Mouse (Mus musculus): Measurements from ENCODE around the gene 2610042L04Rik.
"Not testable (repeated sequence)": the region's sequence is repeated elsewhere in the genome, so short reads cannot be mapped to it uniquely, and the experiment has no call there.

Gene 2610042L04Rik

DNA sequence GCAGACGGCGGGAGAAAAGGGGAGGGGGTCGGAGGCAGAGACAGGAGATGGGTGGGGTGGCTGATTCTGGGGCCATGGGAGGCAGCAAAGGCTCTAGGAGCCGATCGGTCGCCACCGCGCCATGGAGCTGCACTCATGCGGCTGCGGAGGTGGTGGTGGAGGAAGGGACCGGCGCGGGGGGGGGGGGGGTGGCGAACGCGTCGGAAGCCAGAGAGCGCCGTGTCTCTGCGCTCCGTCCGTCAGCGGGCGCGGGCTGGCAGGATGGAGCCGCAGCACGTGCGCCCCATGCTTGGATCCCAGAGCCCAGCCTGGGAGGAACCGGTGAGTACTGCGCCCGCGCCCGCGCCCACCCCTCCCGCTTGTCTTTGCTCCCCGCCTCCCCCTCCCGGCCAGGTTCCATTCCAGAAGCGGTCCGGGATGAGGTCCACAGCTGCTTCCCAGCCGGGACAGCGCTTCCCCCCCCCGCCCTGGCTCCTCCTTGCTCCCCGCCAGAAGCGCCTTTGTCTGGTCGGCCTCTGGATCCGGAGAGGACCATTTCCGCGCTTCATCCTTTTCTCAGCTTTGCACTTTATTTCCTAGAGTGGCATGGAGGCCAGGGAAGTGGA lies at the start of gene 2610042L04Rik:
Gene 2610042L04Rik, plus strand, starts transcription at position 288 of the 605 bp plus-strand sequence.
- in situ Hi-C loops (cut with MboI, MseI), result loop anchor here (5.0 to 25.0 kb wide), 3 partner anchors 922 to 1778 kb away; partner anchors contain the start of genes Gm10409 and Gm2956

DNA sequence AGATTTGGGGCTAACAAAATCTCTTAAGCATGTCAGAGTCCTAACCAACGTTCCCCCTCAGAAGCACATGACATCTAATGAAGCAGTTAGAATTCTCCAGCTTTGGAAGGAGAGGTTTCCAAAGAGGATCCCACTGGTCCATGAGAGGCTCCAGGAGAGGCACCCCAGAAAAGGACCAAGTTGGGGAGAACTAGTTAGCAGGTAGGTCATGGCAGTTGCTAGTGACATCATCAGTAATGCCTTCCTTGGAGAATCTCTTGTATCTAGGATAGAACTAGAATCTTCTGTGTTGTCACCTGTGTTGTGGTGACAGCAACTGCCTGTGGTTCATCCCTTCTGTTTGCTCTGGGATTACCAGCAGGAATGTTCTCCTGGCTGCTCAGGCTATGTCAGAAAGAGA lies 17.6 kb upstream of the 2610042L04Rik start, which contains the start of gene Gm3149:
Gene Gm3149, plus strand, starts transcription at position 301 of the 400 bp plus-strand sequence.
- in situ Hi-C loops (cut with MboI, MseI), result not testable (repeated sequence)

DNA sequence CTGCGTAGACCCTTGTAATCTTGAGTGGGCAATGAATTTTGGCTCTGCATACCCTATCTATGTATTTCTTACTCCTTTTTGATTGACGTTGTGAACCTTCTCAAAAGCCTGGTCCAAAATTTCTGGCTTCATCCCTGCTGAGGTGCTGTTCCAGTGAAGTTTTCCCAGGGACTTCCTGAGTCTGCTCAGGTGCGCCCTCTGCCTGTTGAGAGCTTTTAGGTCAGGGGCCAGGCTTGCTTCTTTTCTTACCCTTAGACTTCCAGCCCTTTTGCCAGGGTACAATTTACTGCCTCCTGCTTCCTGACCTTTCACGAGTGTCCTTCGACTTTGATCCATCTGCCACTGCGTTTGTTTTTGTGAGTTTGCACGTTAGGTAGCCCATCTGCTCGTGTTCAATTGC lies 943 bp downstream of the 2610042L04Rik start:
- in situ Hi-C loops (cut with MboI, MseI), result loop anchor here (25.0 kb wide), 2 partner anchors 923 to 998 kb away; partner anchors contain the start of genes Gm10409 and Gm2956

DNA sequence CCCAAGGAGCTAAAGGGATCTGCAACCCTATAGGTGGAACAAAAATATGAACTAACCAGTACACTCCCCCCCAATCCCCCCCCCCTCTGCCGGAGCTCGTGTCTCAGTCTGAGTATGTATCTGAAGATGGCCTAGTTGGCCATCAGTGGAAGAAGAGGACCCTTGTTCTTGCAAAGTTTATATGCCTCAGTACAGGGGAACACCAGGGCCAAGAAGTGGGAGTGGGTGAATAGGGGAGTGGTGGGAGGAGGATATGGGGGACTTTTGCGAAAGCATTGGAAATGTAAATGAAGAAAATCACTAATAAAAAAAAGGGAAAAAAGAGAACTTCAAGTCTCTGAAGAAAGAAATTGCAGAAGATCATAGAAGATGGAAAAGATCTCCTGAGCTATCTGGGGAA lies 34.4 kb downstream of the 2610042L04Rik start:
- in situ Hi-C loops (cut with MboI, MseI), result not testable (repeated sequence)

GRCm38 (mm10) chr14:4369691-4370090 lies 35.1 kb downstream of the 2610042L04Rik start:
- in situ Hi-C loops (cut with MboI, MseI), result not testable (repeated sequence)

DNA sequence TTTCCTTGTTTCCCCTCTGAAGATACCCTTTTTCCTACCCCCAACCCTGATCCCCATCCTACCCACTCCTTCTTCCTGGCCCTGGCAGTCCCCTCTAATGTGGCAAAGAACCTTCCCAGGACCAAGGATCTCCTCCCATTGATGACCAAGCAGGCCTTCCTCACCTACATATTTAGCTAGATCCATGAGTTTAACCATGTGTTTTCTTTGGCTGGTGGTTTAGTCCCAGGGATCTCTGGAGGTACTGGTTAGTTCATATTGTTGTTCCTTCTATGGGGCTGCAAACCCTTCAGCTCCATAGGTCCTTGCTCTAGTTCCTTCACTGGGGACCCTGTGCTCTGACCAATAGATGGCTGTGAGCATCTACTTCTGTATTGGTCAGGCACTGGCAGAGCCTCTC lies 43.3 kb downstream of the 2610042L04Rik start:
- in situ Hi-C loops (cut with MboI, MseI), result not testable (repeated sequence)

DNA sequence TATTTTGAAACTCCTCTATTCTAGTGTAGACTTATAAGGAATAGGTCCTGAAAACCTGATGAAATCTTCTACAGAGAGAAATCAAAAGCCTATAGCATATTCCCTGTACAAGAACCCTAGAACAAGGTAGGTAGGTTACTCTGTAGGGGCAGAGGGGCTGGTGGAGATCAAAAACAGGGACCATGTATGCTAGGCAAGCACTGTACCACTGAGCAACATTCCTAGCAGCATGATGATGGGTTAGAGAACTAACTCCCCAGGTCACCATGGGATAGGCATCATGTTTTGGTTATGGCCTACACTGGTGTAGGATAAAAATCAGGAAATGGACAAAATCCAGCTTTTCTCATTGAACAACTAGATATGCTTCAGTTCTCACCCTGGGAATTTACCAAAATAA lies 51.0 kb downstream of the 2610042L04Rik start:
- in situ Hi-C loops (cut with MboI, MseI), result loop anchor here (10.0 kb wide), 1 partner anchor 429 kb away; no protein-coding TSS in a partner anchor

GRCm38 (mm10) chr14:4392841-4393530 lies 58.4 kb downstream of the 2610042L04Rik start:
- in situ Hi-C loops (cut with MboI, MseI), result loop anchor here (10.0 kb wide), 1 partner anchor 442 kb away; the partner anchor contains the start of gene Gm3269

- in situ Hi-C loops (cut with MboI, MseI), result loop anchor here (10.0 kb wide), 1 partner anchor 438 kb away; the partner anchor contains the start of gene Gm3269
Observed at GRCm38 (mm10) chr14:4397226-4397625, 62.7 kb downstream of the 2610042L04Rik start, which contains the start of gene Gm3159. Gene Gm3159 (plus strand): TSS chr14:4397526.

DNA sequence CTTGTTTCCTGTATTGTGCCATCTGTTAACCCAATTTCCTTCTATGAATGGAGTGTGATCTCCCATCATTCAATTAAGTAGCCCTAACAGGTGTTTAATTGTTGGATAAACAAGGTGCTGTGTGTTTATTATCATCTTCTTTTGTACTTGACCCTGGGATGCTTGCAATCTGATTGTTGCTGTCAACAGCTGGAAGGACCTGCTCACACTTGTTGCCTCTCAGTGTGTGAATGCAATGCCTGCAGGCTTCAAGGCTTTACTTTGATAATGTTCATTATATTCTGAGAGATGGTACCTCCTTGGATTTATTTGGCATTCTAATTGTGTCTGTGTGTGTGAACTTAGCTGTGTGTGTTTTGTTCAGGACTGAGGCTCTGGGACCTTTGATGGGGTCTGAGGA lies 64.1 kb downstream of the 2610042L04Rik start:
- in situ Hi-C loops (cut with MboI, MseI), result loop anchor here (10.0 kb wide), 1 partner anchor 436 kb away; the partner anchor contains the start of gene Gm3269

- in situ Hi-C loops (cut with MboI, MseI), result loop anchor here (25.0 kb wide), 1 partner anchor 1887 kb away; the partner anchor contains the start of gene Gm3411
Observed at GRCm38 (mm10) chr14:4400115-4400789, 65.7 kb downstream of the 2610042L04Rik start.

DNA sequence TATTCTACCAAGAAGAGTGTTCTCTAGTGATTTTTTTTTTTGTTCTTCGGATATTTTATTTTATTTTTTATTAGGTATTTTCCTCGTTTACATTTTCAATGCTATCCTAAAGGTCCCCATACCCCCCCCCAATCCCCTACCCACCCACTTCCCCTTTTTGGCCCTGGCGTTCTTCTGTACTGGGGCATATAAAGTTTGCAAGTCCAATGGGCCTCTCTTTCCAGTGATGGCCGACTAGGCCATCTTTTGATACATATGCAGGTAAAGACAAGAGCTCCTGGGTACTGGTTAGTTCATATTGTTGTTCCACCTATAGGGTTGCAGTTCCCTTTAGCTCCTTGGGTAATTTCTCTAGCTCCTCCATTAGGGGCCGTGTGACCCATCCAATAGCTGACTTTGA lies 66.7 kb downstream of the 2610042L04Rik start:
- in situ Hi-C loops (cut with MboI, MseI), result loop anchor here (25.0 kb wide), 1 partner anchor 1886 kb away; the partner anchor contains the start of gene Gm3411

GRCm38 (mm10) chr14:4403840-4404239 lies 69.3 kb downstream of the 2610042L04Rik start:
- in situ Hi-C loops (cut with MboI, MseI), result loop anchor here (25.0 kb wide), 1 partner anchor 1883 kb away; the partner anchor contains the start of gene Gm3411

All from T-helper 1 cell (primary cell).